Mouse (Mus musculus): Measurements from ENCODE around the gene Prpf38a. TPM values are rescaled to one million over a fixed set of nuclear protein-coding genes. Genes with fewer than 3 reads are reported as not detected.
A peak's percentile ranks its signal among the peaks of the same experiment; 100 is the strongest.

The Prpf38a gene
- polyA plus RNA-seq, 1 experiment = 17.2 TPM

- Histone ChIP-seq H3K27me3 (ENCODE audit: control insufficient read depth, insufficient read depth, insufficient read length) (no peaks in the 10 kb centered on the region), H3ac (ENCODE audit: control insufficient read depth, insufficient read length) (peak within 1 kb of the TSS; percentile 50), H3K36me3 (ENCODE audit: control insufficient read depth, insufficient read depth) (no peaks in the 10 kb centered on the region), H3K4me3 (peak within 1 kb of the TSS; percentile 83), H3K4me2 (ENCODE audit: low read depth) (peak within 1 kb of the TSS; percentile 99), H3K79me2 (ENCODE audit: control insufficient read depth, insufficient read depth) (peaks cover 13% of the 10 kb centered on the region)
- TF ChIP-seq E2F4 (IDR thresholded peaks at IDR 0.05; ENCODE audit: insufficient read depth) (peak; percentile 62), TCF12 (IDR thresholded peaks at IDR 0.05; ENCODE audit: insufficient read depth, poor library complexity, severe bottlenecking) (no peak), CEBPB (IDR thresholded peaks at IDR 0.05; ENCODE audit: insufficient read depth, poor library complexity, severe bottlenecking) (no peak), POLR2A (IDR thresholded peaks at IDR 0.05; ENCODE audit: insufficient read length, low read depth) (peak; percentile 85), USF1 (IDR thresholded peaks at IDR 0.05; ENCODE audit: low read depth) (peak; percentile 91), SRF (IDR thresholded peaks at IDR 0.05; ENCODE audit: control insufficient read depth, insufficient read length, low read depth) (peak; percentile 67), TCF3 (IDR thresholded peaks at IDR 0.05; ENCODE audit: insufficient read length, low read depth) (peak; percentile 8), REST (IDR thresholded peaks at IDR 0.05; ENCODE audit: insufficient read depth, insufficient read length) (no peak), POLR2AphosphoS2 (IDR thresholded peaks at IDR 0.05; ENCODE audit: insufficient read length, low read depth) (peak; percentile 91), MYOD1 (IDR thresholded peaks at IDR 0.05; ENCODE audit: control insufficient read depth in 1 of 3, insufficient read length in 2 of 3, low read depth in 2 of 3) (peak in 2 of 3 experiments; percentile 37 to 86), MYOG (IDR thresholded peaks at IDR 0.05; ENCODE audit: control insufficient read depth in 1 of 3, insufficient read depth in 1 of 3, insufficient read length in 2 of 3, low read depth in 2 of 3) (peak in 2 of 3 experiments; percentile 70 to 73), MAX (IDR thresholded peaks at IDR 0.05; ENCODE audit: low read depth) (no peak)
Measured at GRCm38 (mm10) chr4:108619587-108620341, 40.6 kb upstream of the Prpf38a start, which contains the start of gene Cc2d1b. Gene Cc2d1b (plus strand): TSS chr4:108619940.

- Histone ChIP-seq H3K4me3 (peak overlapping the region; percentile 83), H3ac (ENCODE audit: control insufficient read depth, insufficient read length) (peak overlapping the region; percentile 50), H3K27me3 (ENCODE audit: control insufficient read depth, insufficient read depth, insufficient read length) (no peaks in the 10 kb centered on the region), H3K79me2 (ENCODE audit: control insufficient read depth, insufficient read depth) (peaks cover 13% of the 10 kb centered on the region), H3K4me2 (ENCODE audit: low read depth) (peak overlapping the region; percentile 84), H3K36me3 (ENCODE audit: control insufficient read depth, insufficient read depth) (no peaks in the 10 kb centered on the region)
- TF ChIP-seq POLR2A (IDR thresholded peaks at IDR 0.05; ENCODE audit: insufficient read length, low read depth) (no peak), MAX (IDR thresholded peaks at IDR 0.05; ENCODE audit: low read depth) (no peak), TCF3 (IDR thresholded peaks at IDR 0.05; ENCODE audit: insufficient read length, low read depth) (no peak), TCF12 (IDR thresholded peaks at IDR 0.05; ENCODE audit: insufficient read depth, poor library complexity, severe bottlenecking) (no peak), E2F4 (IDR thresholded peaks at IDR 0.05; ENCODE audit: insufficient read depth) (no peak), MYOD1 (IDR thresholded peaks at IDR 0.05; ENCODE audit: control insufficient read depth in 1 of 3, insufficient read length in 2 of 3, low read depth in 2 of 3) (no peak), USF1 (IDR thresholded peaks at IDR 0.05; ENCODE audit: low read depth) (no peak), MYOG (IDR thresholded peaks at IDR 0.05; ENCODE audit: control insufficient read depth in 1 of 3, insufficient read depth in 1 of 3, insufficient read length in 2 of 3, low read depth in 2 of 3) (no peak), POLR2AphosphoS2 (IDR thresholded peaks at IDR 0.05; ENCODE audit: insufficient read length, low read depth) (no peak), REST (IDR thresholded peaks at IDR 0.05; ENCODE audit: insufficient read depth, insufficient read length) (no peak), CEBPB (IDR thresholded peaks at IDR 0.05; ENCODE audit: insufficient read depth, poor library complexity, severe bottlenecking) (no peak), SRF (IDR thresholded peaks at IDR 0.05; ENCODE audit: control insufficient read depth, insufficient read length, low read depth) (no peak)
Measured at GRCm38 (mm10) chr4:108619165-108619564, 40.0 kb upstream of the Prpf38a start.

- Histone ChIP-seq H3K4me2 (ENCODE audit: low read depth) (peak overlapping the region; percentile 84), H3K4me3 (peak overlapping the region; percentile 83)
- TF ChIP-seq E2F4 (IDR thresholded peaks at IDR 0.05; ENCODE audit: insufficient read depth) = no peak
- TF ChIP-seq MYOG (IDR thresholded peaks at IDR 0.05; ENCODE audit: control insufficient read depth in 1 of 3, insufficient read depth in 1 of 3, insufficient read length in 2 of 3, low read depth in 2 of 3) = no peak
- no peak for TF ChIP-seq SRF (IDR thresholded peaks at IDR 0.05; ENCODE audit: control insufficient read depth, insufficient read length, low read depth)
- TF ChIP-seq CEBPB (IDR thresholded peaks at IDR 0.05; ENCODE audit: insufficient read depth, poor library complexity, severe bottlenecking) = no peak
- TF ChIP-seq TCF12 (IDR thresholded peaks at IDR 0.05; ENCODE audit: insufficient read depth, poor library complexity, severe bottlenecking) = no peak
- TF ChIP-seq USF1 (IDR thresholded peaks at IDR 0.05; ENCODE audit: low read depth) = no peak
- no peak for TF ChIP-seq MYOD1 (IDR thresholded peaks at IDR 0.05; ENCODE audit: control insufficient read depth in 1 of 3, insufficient read length in 2 of 3, low read depth in 2 of 3)
- no peak for TF ChIP-seq REST (IDR thresholded peaks at IDR 0.05; ENCODE audit: insufficient read depth, insufficient read length)
- TF ChIP-seq POLR2AphosphoS2 (IDR thresholded peaks at IDR 0.05; ENCODE audit: insufficient read length, low read depth) = no peak
- no peak for TF ChIP-seq POLR2A (IDR thresholded peaks at IDR 0.05; ENCODE audit: insufficient read length, low read depth)
- no peak for TF ChIP-seq MAX (IDR thresholded peaks at IDR 0.05; ENCODE audit: low read depth)
Measured at GRCm38 (mm10) chr4:108618586-108618985, 39.5 kb upstream of the Prpf38a start.

GRCm38 (mm10) chr4:108610935-108611334 is 31.8 kb upstream of the Prpf38a start:
- no peak overlapping the region for H3K4me2 ChIP-seq (ENCODE audit: low read depth)
- no peak overlapping the region for H3ac ChIP-seq (ENCODE audit: control insufficient read depth, insufficient read length)
- no peaks in the 10 kb centered on the region for H3K79me2 ChIP-seq (ENCODE audit: control insufficient read depth, insufficient read depth)
- no peak overlapping the region for H3K4me3 ChIP-seq
- H3K27me3 ChIP-seq (ENCODE audit: control insufficient read depth, insufficient read depth, insufficient read length) = no peaks in the 10 kb centered on the region
- no peaks in the 10 kb centered on the region for H3K36me3 ChIP-seq (ENCODE audit: control insufficient read depth, insufficient read depth)
- TF ChIP-seq CEBPB (IDR thresholded peaks at IDR 0.05; ENCODE audit: insufficient read depth, poor library complexity, severe bottlenecking) (no peak), SRF (IDR thresholded peaks at IDR 0.05; ENCODE audit: control insufficient read depth, insufficient read length, low read depth) (no peak), MYOD1 (IDR thresholded peaks at IDR 0.05; ENCODE audit: control insufficient read depth in 1 of 3, insufficient read length in 2 of 3, low read depth in 2 of 3) (no peak), TCF12 (IDR thresholded peaks at IDR 0.05; ENCODE audit: insufficient read depth, poor library complexity, severe bottlenecking) (no peak), E2F4 (IDR thresholded peaks at IDR 0.05; ENCODE audit: insufficient read depth) (no peak), USF1 (IDR thresholded peaks at IDR 0.05; ENCODE audit: low read depth) (no peak), MYOG (IDR thresholded peaks at IDR 0.05; ENCODE audit: control insufficient read depth in 1 of 3, insufficient read depth in 1 of 3, insufficient read length in 2 of 3, low read depth in 2 of 3) (no peak), POLR2AphosphoS2 (IDR thresholded peaks at IDR 0.05; ENCODE audit: insufficient read length, low read depth) (no peak), REST (IDR thresholded peaks at IDR 0.05; ENCODE audit: insufficient read depth, insufficient read length) (no peak)

More at GRCm38 (mm10) chr4:108618586-108618985, 39.5 kb upstream of the Prpf38a start:
- H3K27me3 ChIP-seq (ENCODE audit: control insufficient read depth, insufficient read depth, insufficient read length) = no peaks in the 10 kb centered on the region
- H3ac ChIP-seq (ENCODE audit: control insufficient read depth, insufficient read length) = no peak overlapping the region
- peaks cover 13% of the 10 kb centered on the region for H3K79me2 ChIP-seq (ENCODE audit: control insufficient read depth, insufficient read depth)
- H3K36me3 ChIP-seq (ENCODE audit: control insufficient read depth, insufficient read depth) = no peaks in the 10 kb centered on the region

Data from myocyte (in vitro differentiated cells).